Mouse (Mus musculus): ENCODE measurements around the gene Myom1. TPM values are rescaled to one million over a fixed set of nuclear protein-coding genes. Genes with fewer than 3 reads are reported as not detected.

Myom1 gene
- polyA plus RNA-seq, 1 experiment from 2014 or later = 1.6 TPM

DNA sequence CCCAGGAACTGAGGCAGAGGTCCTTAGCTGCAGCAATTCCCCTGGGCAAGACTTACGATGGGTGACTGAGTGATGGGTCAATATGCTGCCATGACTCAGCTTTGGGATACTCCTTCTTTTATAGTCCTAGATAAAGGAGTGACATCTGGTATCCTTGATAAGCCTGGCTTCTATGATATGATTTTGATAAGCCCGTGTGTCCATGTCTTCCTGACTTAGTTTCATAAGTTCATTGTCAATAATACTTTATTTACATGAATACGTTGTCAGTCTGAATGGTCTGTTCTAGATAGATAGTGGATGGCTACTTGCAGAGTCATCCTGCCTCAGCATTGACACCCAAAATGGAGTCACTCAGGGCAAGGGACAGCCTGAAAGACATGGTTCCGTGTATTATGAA is 168.7 kb downstream of the Myom1 start:
- Histone ChIP-seq H3K36me3 (no peaks in the 10 kb centered on the region), H3K4me3 (no peak overlapping the region), H3K27me3 (no peaks in the 10 kb centered on the region), H3K27ac (no peak overlapping the region), H3K9ac (no peak overlapping the region), H3K9me3 (no peaks in the 10 kb centered on the region), H3K4me2 (no peak overlapping the region), H3K4me1 (replicated peaks) (no peaks in the 10 kb centered on the region)
- WGBS = 89% methylated on average over 4 of the region's 4 CpGs
- no peak for ATAC-seq (ENCODE audit: low FRiP score)

Other genes starting within 250 kb of the Myom1 start
- gene Tgif1, start 149.1 kb upstream of the Myom1 start, polyA plus RNA-seq (2015; fragmentation: Nextera tagmentation; extraction: Ambion mirVana) = 26.4 TPM in 2 replicates
- gene Myl12a, start 245 bp downstream of the Myom1 start, polyA plus RNA-seq (2015; fragmentation: Nextera tagmentation; extraction: Ambion mirVana) = 153 and 157 TPM in 2 replicates
- gene Lpin2, start 179.9 kb downstream of the Myom1 start, polyA plus RNA-seq (2015; fragmentation: Nextera tagmentation; extraction: Ambion mirVana) = 40.6 and 41.8 TPM in 2 replicates

Data from hindbrain, embryonic 13.5 days (tissue).